Mouse (Mus musculus): ENCODE data around the gene Calhm3. TPM values are rescaled to one million over a fixed set of nuclear protein-coding genes. Genes with fewer than 3 reads are reported as not detected.
A peak's percentile ranks its signal among the peaks of the same experiment; 100 is the strongest.

Gene Calhm3
- polyA plus RNA-seq (2015; fragmentation: Nextera tagmentation; extraction: Ambion mirVana): not detected in 2 replicates

DNA sequence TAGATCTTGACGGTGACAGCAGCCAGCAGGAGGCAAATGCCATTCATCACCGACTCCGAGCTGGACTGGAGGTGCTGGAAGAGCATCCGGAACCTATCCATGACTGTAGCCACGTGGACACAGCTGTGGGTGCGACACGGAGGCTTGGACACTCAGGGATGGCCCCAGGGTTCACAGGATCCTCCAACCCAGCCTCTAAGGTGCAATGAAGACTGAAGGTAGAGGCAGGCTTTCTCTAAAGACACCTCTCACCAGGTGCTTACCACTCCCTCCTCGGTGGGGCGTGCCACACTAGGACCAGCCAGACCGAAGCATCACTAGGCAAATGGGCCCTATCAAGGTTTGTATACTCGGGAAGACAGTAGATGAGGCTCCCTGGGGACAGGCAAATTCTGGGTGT lies at the start of gene Calhm3:
Calhm3 (minus strand) TSS at position 101 of the 400 bp plus-strand sequence.
- H3K4me1 ChIP-seq (ENCODE audit: control insufficient read depth, insufficient read depth, low read length): no peaks in the 10 kb centered on the region
- no peak for ATAC-seq (ENCODE audit: insufficient read depth, low FRiP score)
- no peaks in the 10 kb centered on the region for H3K36me3 ChIP-seq (ENCODE audit: control insufficient read depth, insufficient read depth, low read length)
- 75% methylated on average over 11 of the region's 11 CpGs for WGBS
- no peak within 1 kb of the TSS for H3K27ac ChIP-seq (ENCODE audit: low read length)
- H3K4me2 ChIP-seq (ENCODE audit: low read depth, low read length): no peak within 1 kb of the TSS
- H3K9ac ChIP-seq (ENCODE audit: low read length): no peak within 1 kb of the TSS
- H3K27me3 ChIP-seq (ENCODE audit: control insufficient read depth, insufficient read depth, low read length): no peaks in the 10 kb centered on the region
- no peak within 1 kb of the TSS for H3K4me3 ChIP-seq (replicated peaks; ENCODE audit: low read length)
- H3K9me3 ChIP-seq (replicated peaks; ENCODE audit: control insufficient read depth, low read length): no peaks in the 10 kb centered on the region

DNA sequence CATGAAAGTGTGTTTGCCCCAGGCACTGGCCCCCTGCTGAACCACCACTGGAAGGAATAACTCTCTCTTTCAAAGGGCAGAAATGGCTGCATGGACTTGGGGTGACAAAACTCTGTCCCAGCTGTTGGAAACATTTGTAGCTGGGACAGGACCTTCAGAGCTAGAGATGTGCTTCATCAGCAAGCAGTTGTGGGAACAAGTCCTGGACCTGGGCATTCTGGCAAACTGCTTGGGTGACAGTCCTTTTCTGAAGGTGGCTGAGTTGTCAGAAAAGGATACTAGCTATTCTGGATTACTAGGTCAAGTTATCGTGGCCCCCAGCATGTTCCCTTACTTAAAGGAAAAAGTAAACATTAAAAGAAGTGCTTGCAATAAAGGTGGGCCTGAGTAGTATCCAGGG lies 48.6 kb upstream of the Calhm3 start:
- H3K4me2 ChIP-seq (ENCODE audit: low read depth, low read length): no peak overlapping the region
- no peak overlapping the region for H3K27ac ChIP-seq (ENCODE audit: low read length)
- 50% methylated on average over 1 of the region's 1 CpGs for WGBS
- H3K4me1 ChIP-seq (ENCODE audit: control insufficient read depth, insufficient read depth, low read length): peaks cover 8% of the 10 kb centered on the region
- ATAC-seq (ENCODE audit: insufficient read depth, low FRiP score): no peak
- H3K36me3 ChIP-seq (ENCODE audit: control insufficient read depth, insufficient read depth, low read length): no peaks in the 10 kb centered on the region
- no peak overlapping the region for H3K9ac ChIP-seq (ENCODE audit: low read length)
- H3K9me3 ChIP-seq (replicated peaks; ENCODE audit: control insufficient read depth, low read length): no peaks in the 10 kb centered on the region
- no peaks in the 10 kb centered on the region for H3K27me3 ChIP-seq (ENCODE audit: control insufficient read depth, insufficient read depth, low read length)
- H3K4me3 ChIP-seq (replicated peaks; ENCODE audit: low read length): no peak overlapping the region

DNA sequence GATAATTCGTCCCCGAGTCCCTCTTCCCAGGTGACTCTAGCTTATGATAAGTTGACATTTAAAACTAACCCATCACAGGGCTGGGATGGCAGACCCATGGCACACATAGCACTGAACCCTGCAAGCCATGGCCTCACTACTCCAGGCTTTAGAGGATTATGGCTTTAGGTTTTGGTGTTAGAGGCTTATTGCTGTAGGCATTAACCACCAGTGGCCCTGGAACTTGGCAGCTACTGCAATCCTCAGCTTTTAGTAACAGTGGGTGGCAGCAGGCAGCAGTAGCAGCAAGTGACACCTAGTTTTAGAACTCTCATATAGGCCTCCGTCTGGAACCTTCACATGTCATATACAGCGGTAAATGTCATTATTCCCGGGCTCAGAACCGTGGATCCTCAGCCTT lies 47.1 kb upstream of the Calhm3 start:
- Histone ChIP-seq H3K4me2 (ENCODE audit: low read depth, low read length) (no peak overlapping the region), H3K9me3 (replicated peaks; ENCODE audit: control insufficient read depth, low read length) (no peaks in the 10 kb centered on the region), H3K4me1 (ENCODE audit: control insufficient read depth, insufficient read depth, low read length) (peaks cover 8% of the 10 kb centered on the region), H3K27me3 (ENCODE audit: control insufficient read depth, insufficient read depth, low read length) (no peaks in the 10 kb centered on the region), H3K4me3 (replicated peaks; ENCODE audit: low read length) (no peak overlapping the region), H3K36me3 (ENCODE audit: control insufficient read depth, insufficient read depth, low read length) (no peaks in the 10 kb centered on the region), H3K27ac (ENCODE audit: low read length) (no peak overlapping the region), H3K9ac (ENCODE audit: low read length) (no peak overlapping the region)
- no peak for ATAC-seq (ENCODE audit: insufficient read depth, low FRiP score)
- 86% methylated on average over 6 of the region's 6 CpGs for WGBS

DNA sequence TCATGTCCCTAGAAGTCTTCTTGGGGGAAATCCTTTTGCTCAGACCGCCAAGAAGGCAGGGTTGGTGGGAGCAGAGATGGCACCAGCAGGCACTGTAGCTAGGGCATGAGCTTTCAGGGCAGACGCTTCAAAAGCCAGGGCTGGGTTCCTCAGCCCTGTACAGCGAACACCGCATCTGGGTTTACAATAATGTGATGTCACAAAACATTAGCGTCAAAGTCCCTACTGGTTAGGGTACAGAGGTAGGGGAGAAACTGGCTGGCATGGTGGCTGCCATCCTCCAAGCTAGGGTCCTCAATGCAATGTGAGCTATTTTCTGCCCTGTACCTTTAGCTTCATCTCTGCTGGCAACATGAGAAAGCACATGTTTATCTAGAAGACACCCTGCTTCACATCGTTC lies 45.5 kb upstream of the Calhm3 start:
- Histone ChIP-seq H3K4me2 (ENCODE audit: low read depth, low read length) (no peak overlapping the region), H3K9me3 (replicated peaks; ENCODE audit: control insufficient read depth, low read length) (no peaks in the 10 kb centered on the region), H3K27ac (ENCODE audit: low read length) (peak overlapping the region; percentile 85), H3K27me3 (ENCODE audit: control insufficient read depth, insufficient read depth, low read length) (no peaks in the 10 kb centered on the region), H3K9ac (ENCODE audit: low read length) (no peak overlapping the region), H3K36me3 (ENCODE audit: control insufficient read depth, insufficient read depth, low read length) (no peaks in the 10 kb centered on the region), H3K4me1 (ENCODE audit: control insufficient read depth, insufficient read depth, low read length) (peaks cover 8% of the 10 kb centered on the region), H3K4me3 (replicated peaks; ENCODE audit: low read length) (no peak overlapping the region)
- WGBS: 81% methylated on average over 6 of the region's 6 CpGs
- ATAC-seq (ENCODE audit: insufficient read depth, low FRiP score): no peak

DNA sequence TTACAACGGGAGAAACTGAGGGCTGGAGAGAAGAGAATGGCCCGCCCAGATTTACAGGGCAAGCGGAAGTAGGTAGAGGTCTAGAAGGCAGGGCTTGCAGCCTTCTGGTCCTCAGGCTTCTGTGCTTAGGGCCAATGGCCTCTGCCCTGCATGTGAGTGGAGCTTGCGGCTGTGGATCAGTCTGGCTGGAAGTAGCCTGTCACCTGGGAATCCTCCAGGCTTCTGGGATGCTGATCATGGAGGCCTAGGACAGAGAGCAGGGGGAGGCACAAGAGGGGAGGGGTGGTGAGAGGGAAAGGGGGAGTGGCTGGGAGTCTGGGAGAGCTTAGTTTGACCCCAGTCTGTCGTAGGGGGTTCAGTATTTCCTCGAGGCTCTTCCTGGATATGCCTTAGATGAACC lies 44.9 kb upstream of the Calhm3 start:
- no peaks in the 10 kb centered on the region for H3K9me3 ChIP-seq (replicated peaks; ENCODE audit: control insufficient read depth, low read length)
- H3K4me3 ChIP-seq (replicated peaks; ENCODE audit: low read length): no peak overlapping the region
- H3K27me3 ChIP-seq (ENCODE audit: control insufficient read depth, insufficient read depth, low read length): no peaks in the 10 kb centered on the region
- H3K4me1 ChIP-seq (ENCODE audit: control insufficient read depth, insufficient read depth, low read length): peaks cover 8% of the 10 kb centered on the region
- no peaks in the 10 kb centered on the region for H3K36me3 ChIP-seq (ENCODE audit: control insufficient read depth, insufficient read depth, low read length)
- peak overlapping the region; percentile 38; the same call in 1 of the 2 replicates for H3K9ac ChIP-seq (ENCODE audit: low read length)
- peak overlapping the region; percentile 26; the same call in 1 of the 2 replicates for H3K4me2 ChIP-seq (ENCODE audit: low read depth, low read length)
- H3K27ac ChIP-seq (ENCODE audit: low read length): peak overlapping the region; percentile 85
- whole genome bisulfite sequencing: 33% methylated on average over 6 of the region's 6 CpGs
- ATAC-seq (ENCODE audit: insufficient read depth, low FRiP score): peak; percentile 46; the same call in 1 of the 2 replicates

DNA sequence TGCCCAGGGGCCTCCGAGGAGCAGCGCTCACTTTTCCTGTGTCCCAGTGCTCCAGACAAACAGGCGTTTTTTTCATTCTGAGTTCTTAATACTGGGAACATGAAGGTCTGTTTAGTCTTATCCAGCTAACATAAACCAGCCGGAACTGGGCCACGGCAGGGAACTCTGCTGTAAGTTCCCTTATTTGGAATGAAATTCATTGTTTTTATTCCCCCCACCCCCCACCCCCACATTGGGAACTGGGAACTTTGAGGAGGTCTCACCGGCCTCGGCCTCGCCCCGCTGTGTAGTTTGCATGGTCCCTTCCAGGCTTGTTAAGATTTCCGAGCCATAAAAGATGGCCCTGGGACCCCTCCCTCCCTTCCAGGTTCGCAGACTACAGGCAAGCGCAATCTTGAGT lies 44.4 kb upstream of the Calhm3 start:
- 33% methylated on average over 12 of the region's 12 CpGs for WGBS
- H3K4me1 ChIP-seq (ENCODE audit: control insufficient read depth, insufficient read depth, low read length): peaks cover 8% of the 10 kb centered on the region
- peak; percentile 65; the same call in 1 of the 2 replicates for ATAC-seq (ENCODE audit: insufficient read depth, low FRiP score)

DNA sequence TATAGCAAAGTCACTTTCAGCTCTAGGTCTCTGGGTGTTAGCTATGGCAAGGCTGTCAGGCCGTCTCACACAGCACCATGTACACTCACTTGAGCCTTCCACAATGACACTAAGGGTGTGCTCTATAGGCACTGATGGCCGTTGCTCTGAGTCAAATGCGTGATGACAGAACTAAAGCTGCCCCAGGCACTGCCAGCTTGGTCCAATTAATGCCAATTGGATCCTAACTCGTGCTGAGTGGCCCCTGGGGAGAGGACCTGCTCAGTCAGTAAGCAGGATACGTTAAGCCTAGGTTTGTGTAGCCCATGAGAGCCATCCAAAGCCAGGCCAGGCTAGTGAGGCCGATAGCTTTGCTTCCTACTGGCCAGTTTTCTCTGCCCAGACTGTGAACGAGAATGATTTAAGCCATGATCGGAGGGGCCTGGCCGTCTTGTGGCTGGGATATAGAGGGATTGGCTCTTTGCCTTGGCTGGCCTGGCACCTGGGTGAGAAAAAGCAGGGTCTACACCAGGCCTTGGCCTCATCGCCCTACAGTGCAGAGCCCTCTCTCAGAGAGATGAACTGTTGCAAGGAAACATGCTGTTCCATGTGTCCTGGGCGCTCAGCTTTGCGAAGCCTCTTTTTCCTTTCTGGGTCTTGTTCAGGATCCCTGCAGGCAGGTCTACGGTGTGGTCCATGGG lies 41.2 kb upstream of the Calhm3 start:
- Histone ChIP-seq H3K9me3 (replicated peaks; ENCODE audit: control insufficient read depth, low read length) (no peaks in the 10 kb centered on the region), H3K27ac (ENCODE audit: low read length) (no peak overlapping the region; the same call in 1 of the 2 replicates), H3K9ac (ENCODE audit: low read length) (no peak overlapping the region), H3K4me2 (ENCODE audit: low read depth, low read length) (no peak overlapping the region), H3K4me1 (ENCODE audit: control insufficient read depth, insufficient read depth, low read length) (peaks cover 8% of the 10 kb centered on the region), H3K27me3 (ENCODE audit: control insufficient read depth, insufficient read depth, low read length) (no peaks in the 10 kb centered on the region), H3K4me3 (replicated peaks; ENCODE audit: low read length) (no peak overlapping the region), H3K36me3 (ENCODE audit: control insufficient read depth, insufficient read depth, low read length) (no peaks in the 10 kb centered on the region)
- whole genome bisulfite sequencing: 78% methylated on average over 13 of the region's 13 CpGs
- no peak for ATAC-seq (ENCODE audit: insufficient read depth, low FRiP score)

More for the DNA sequence above, 44.4 kb upstream of the Calhm3 start:
- H3K27ac ChIP-seq (ENCODE audit: low read length): peak overlapping the region; percentile 85
- no peaks in the 10 kb centered on the region for H3K9me3 ChIP-seq (replicated peaks; ENCODE audit: control insufficient read depth, low read length)
- H3K4me2 ChIP-seq (ENCODE audit: low read depth, low read length): peak overlapping the region; percentile 26; the same call in 1 of the 2 replicates
- H3K9ac ChIP-seq (ENCODE audit: low read length): peak overlapping the region; percentile 48
- no peak overlapping the region for H3K4me3 ChIP-seq (replicated peaks; ENCODE audit: low read length)
- no peaks in the 10 kb centered on the region for H3K36me3 ChIP-seq (ENCODE audit: control insufficient read depth, insufficient read depth, low read length)
- H3K27me3 ChIP-seq (ENCODE audit: control insufficient read depth, insufficient read depth, low read length): no peaks in the 10 kb centered on the region

DNA sequence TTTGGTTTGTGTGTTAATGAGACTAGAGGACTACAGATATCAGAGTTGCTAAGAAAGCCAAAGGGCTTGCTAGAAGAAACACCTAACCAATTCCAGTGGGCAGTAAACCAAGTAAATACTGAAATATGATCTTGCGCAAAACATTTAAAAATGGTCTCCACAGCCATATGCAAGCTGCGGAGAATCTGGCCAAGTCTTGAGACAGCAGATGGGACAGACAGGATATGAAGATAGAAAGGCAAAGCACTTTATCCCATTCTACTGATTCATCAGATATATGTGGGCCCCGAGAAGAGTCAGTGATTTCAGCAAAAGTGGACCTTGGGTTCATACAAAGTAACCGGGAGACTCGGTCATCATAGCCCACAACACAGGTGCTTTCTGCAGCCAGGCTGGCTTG lies 34.6 kb upstream of the Calhm3 start:
- H3K9me3 ChIP-seq (replicated peaks; ENCODE audit: control insufficient read depth, low read length): no peaks in the 10 kb centered on the region
- H3K36me3 ChIP-seq (ENCODE audit: control insufficient read depth, insufficient read depth, low read length): no peaks in the 10 kb centered on the region
- H3K4me2 ChIP-seq (ENCODE audit: low read depth, low read length): no peak overlapping the region
- no peak overlapping the region for H3K27ac ChIP-seq (ENCODE audit: low read length)
- no peak overlapping the region for H3K4me3 ChIP-seq (replicated peaks; ENCODE audit: low read length)
- no peak for ATAC-seq (ENCODE audit: insufficient read depth, low FRiP score)
- no peaks in the 10 kb centered on the region for H3K4me1 ChIP-seq (ENCODE audit: control insufficient read depth, insufficient read depth, low read length)
- H3K27me3 ChIP-seq (ENCODE audit: control insufficient read depth, insufficient read depth, low read length): no peaks in the 10 kb centered on the region
- WGBS: 90% methylated on average over 5 of the region's 5 CpGs
- H3K9ac ChIP-seq (ENCODE audit: low read length): no peak overlapping the region

DNA sequence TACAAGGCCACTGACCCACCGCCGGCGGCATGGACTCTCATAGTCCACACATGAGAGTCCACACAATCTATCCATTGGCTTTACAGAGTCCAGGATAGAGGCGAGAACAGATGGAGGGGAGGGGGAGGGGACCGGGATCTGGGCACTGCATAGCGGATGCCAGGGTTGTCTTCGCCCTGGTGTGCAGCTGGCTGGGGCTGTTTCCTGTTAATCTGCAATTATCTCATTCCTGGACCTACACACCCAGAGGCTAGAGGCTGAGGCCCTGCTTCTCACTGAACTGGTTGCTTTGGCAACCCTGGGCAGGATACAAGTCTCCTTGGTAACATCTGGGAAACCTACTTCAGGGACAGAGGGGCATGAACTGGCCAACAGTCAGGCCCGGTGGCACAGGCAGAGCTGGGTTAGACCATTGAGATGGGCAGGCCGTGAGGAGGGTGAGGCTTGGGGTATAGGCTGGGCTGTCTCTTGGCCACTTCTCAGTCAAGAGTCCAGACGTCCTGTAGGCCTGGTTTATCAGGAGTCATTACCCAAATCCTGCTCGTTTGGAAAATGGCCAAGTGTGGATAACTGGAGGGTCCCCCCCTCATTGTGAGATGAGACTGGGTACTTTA lies 31.1 kb upstream of the Calhm3 start:
- no peak overlapping the region for H3K4me2 ChIP-seq (ENCODE audit: low read depth, low read length)
- H3K36me3 ChIP-seq (ENCODE audit: control insufficient read depth, insufficient read depth, low read length): no peaks in the 10 kb centered on the region
- H3K27ac ChIP-seq (ENCODE audit: low read length): no peak overlapping the region
- no peak overlapping the region for H3K4me3 ChIP-seq (replicated peaks; ENCODE audit: low read length)
- no peaks in the 10 kb centered on the region for H3K27me3 ChIP-seq (ENCODE audit: control insufficient read depth, insufficient read depth, low read length)
- ATAC-seq (ENCODE audit: insufficient read depth, low FRiP score): 0 out of 2 replicates have a peak, but pooled peaks have one; percentile 47
- 75% methylated on average over 11 of the region's 11 CpGs for WGBS
- no peak overlapping the region for H3K9ac ChIP-seq (ENCODE audit: low read length)
- H3K9me3 ChIP-seq (replicated peaks; ENCODE audit: control insufficient read depth, low read length): no peaks in the 10 kb centered on the region
- H3K4me1 ChIP-seq (ENCODE audit: control insufficient read depth, insufficient read depth, low read length): no peaks in the 10 kb centered on the region

All from stomach, embryonic 16.5 days (tissue).